Mouse (Mus musculus): Measurements from ENCODE around the gene Nrbf2. TPM values are rescaled to one million over a fixed set of nuclear protein-coding genes. Genes with fewer than 3 reads are reported as not detected.

Nrbf2 gene
- 7.8 and 14.6 TPM in 2 replicates for polyA plus RNA-seq (2012; rRNA removed)

GRCm38 (mm10) chr10:67285176-67285814, at the start of gene Nrbf2:
Gene Nrbf2, minus strand, starts transcription at chr10:67285305.

Other genes starting within 250 kb of the Nrbf2 start
- gene Jmjd1c, start 189.2 kb downstream of the Nrbf2 start, polyA plus RNA-seq (2012; rRNA removed): 17.1 and 20.0 TPM in 2 replicates
- 18.3 and 18.7 TPM in 2 replicates for gene Reep3, start 188.4 kb downstream of the Nrbf2 start, polyA plus RNA-seq (2012; rRNA removed)